Mouse (Mus musculus) brown adipose tissue, adult 24 weeks (tissue): Measurements from ENCODE around the gene Tmem104. TPM values are rescaled to one million over a fixed set of nuclear protein-coding genes. Genes with fewer than 3 reads are reported as not detected.

Experiments
- H3K27ac ChIP-seq: fragments of 200-500 bp; replicated peaks from 2 replicates; pipeline ENCODE4 v1.5.1; 2012; ENCODE audit warnings: low read depth, mild to moderate bottlenecking, low read length
- H3K4me1 ChIP-seq: fragments of 200-500 bp; 2 replicates; pipeline ENCODE4 v1.6.1; 2012; ENCODE audit warnings: low read length, mixed read lengths; ENCODE audit not compliant: control insufficient read depth, insufficient read depth, insufficient read length
- H3K4me3 ChIP-seq: fragments of 200-500 bp; 2 replicates; pipeline ENCODE4 v1.5.1; 2012; ENCODE audit warnings: low read depth, mild to moderate bottlenecking, low read length, moderate library complexity; ENCODE audit not compliant: insufficient read depth
- polyA plus RNA-seq: library from polyadenylated mRNA; stranded (reverse); fragments of >200 nt; gene quantifications from 2 replicates; pipeline ENCODE4 v1.2.4, GENCODE M21; 2012; ENCODE audit not compliant: missing spikeins, insufficient read depth, insufficient read length

Tmem104 gene
- polyA plus RNA-seq, 1 experiment = 8.5 TPM

DNA sequence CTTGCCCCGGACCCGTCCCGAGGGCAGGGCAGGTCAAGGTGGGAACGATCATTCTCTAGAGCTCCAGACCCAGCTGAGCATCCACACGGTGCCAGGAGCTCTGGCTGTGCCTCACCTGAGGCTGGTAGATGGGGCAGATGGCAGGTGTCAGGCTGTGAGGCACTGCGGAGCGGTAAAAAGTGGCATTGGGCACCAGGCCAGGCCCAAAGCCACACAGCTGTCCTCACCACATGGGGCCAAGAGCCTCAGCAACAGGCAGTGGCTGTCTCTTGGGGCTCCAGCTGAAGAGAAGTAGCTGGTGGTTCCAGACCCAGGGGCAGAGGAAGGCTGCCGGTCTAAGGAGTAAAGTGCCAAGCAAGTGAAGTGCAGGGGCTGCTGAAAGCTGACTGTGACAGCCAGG is 59.1 kb downstream of the Tmem104 start:
- Histone ChIP-seq H3K27ac (no peak overlapping the region), H3K4me3 (no peak overlapping the region), H3K4me1 (no peaks in the 10 kb centered on the region)

DNA sequence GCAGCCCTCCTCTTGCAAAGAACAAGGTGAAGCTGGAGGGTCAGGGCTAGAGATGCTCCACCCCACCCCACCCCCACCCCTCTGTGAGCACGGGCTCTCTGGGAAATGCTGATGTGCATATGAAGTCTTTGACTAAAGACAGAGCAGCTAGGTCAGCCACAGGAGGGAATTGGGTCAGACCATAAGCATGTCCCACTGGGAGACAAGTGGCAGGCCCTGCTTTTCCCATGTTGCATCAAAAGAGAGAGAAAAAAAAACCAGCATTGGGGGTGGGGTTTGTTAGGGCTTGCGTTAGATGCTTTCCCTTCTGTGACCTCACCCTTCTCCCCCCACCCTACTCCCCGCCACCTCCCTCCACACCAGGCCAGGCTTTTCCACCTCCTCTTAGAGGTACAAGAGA is 60.0 kb downstream of the Tmem104 start:
- Histone ChIP-seq H3K27ac (no peak overlapping the region), H3K4me1 (no peaks in the 10 kb centered on the region), H3K4me3 (no peak overlapping the region)

GRCm38 (mm10) chr11:115247945-115248344 is 60.7 kb downstream of the Tmem104 start:
- H3K4me1 ChIP-seq = no peaks in the 10 kb centered on the region
- no peak overlapping the region for H3K4me3 ChIP-seq
- H3K27ac ChIP-seq = no peak overlapping the region

GRCm38 (mm10) chr11:115249721-115250404 is 62.6 kb downstream of the Tmem104 start:
- H3K4me1 ChIP-seq = no peaks in the 10 kb centered on the region
- H3K27ac ChIP-seq = no peak overlapping the region
- no peak overlapping the region for H3K4me3 ChIP-seq

GRCm38 (mm10) chr11:115250405-115251090 is 63.3 kb downstream of the Tmem104 start:
- no peak overlapping the region for H3K4me3 ChIP-seq
- H3K27ac ChIP-seq = no peak overlapping the region

DNA sequence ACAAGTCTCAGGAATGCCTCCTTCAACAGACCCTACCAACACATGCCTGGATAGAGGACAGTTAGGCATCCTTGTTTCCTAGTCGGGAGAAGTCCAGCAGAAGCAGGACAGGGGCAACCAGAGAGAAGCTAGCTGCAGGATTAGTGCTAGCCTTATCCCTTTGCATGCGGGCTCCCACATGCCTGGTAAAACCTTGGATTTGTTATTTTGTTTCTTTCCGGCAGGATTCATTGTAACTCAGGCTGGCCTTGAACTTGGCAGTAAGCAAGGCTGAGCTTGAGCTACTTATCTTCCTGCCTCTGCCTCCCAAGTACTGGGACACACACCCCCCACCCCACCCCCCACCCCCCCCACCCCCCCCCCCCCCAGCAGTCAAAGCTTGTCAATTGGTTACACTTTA is 64.0 kb downstream of the Tmem104 start:
- Histone ChIP-seq H3K4me1 (no peaks in the 10 kb centered on the region), H3K4me3 (no peak overlapping the region), H3K27ac (no peak overlapping the region)

More at GRCm38 (mm10) chr11:115250405-115251090, 63.3 kb downstream of the Tmem104 start:
- no peaks in the 10 kb centered on the region for H3K4me1 ChIP-seq

DNA sequence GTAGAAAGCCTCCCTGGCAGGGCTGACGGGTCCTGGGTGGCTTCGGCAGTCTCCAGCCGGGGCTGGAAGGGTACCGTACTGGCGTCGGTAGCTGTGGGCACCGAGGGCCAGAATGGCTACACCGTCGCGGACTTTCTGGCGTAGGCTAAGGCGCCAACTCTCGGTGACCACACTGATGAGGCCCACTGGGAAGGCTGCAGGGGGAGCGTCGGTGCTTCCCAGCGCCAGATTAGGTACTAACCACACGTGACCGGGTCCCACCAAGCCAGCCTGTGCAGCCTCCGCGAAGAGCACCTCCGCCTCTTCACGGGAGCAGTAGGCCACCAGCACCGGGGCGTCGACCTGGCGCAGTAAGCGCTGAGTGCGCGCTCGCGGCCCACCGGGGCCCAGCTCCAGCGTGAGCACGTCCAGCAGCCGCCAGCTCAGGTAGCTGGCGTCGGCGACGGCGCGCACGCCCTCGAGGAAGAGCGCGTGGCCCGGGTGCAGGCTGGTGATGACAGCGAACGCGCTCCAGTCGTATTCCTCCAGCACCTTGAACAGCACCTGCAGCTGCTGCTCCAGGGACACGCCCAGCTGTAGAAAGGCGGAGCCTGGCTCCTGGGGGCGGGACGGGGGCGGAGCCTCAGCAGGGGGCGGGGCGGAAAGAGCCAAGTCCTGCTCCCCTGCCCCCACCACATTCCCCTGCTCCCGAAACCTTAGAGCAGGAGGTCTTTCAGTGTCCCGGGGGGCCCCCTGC is 70.7 kb downstream of the Tmem104 start:
- Histone ChIP-seq H3K4me1 (no peaks in the 10 kb centered on the region; the same call in 1 of the 2 replicates), H3K4me3 (no peak overlapping the region), H3K27ac (no peak overlapping the region)

DNA sequence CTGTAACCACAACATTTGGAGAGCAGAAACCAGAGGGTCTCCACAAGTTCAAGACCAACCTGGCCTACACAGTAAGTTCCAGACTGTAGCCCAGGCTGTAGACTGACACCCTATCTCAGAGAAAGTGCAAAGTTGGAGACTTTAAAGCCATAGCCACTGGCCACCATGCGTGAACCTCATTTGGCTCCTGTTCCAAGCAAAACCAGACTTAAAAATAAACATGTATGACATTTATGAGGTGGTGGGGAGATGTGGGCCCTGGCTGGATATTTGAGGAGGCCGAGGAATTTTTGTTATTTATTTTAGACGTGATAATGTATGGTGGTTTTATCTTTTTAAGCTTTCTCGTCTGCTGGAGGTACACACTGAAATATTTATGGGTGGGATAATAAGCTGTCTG is 71.8 kb downstream of the Tmem104 start:
- H3K27ac ChIP-seq = no peak overlapping the region
- H3K4me1 ChIP-seq = no peaks in the 10 kb centered on the region; the same call in 1 of the 2 replicates
- no peak overlapping the region for H3K4me3 ChIP-seq

GRCm38 (mm10) chr11:115262954-115263353 is 75.7 kb downstream of the Tmem104 start:
- Histone ChIP-seq H3K4me1 (no peaks in the 10 kb centered on the region; the same call in 1 of the 2 replicates), H3K4me3 (no peak overlapping the region), H3K27ac (no peak overlapping the region)

DNA sequence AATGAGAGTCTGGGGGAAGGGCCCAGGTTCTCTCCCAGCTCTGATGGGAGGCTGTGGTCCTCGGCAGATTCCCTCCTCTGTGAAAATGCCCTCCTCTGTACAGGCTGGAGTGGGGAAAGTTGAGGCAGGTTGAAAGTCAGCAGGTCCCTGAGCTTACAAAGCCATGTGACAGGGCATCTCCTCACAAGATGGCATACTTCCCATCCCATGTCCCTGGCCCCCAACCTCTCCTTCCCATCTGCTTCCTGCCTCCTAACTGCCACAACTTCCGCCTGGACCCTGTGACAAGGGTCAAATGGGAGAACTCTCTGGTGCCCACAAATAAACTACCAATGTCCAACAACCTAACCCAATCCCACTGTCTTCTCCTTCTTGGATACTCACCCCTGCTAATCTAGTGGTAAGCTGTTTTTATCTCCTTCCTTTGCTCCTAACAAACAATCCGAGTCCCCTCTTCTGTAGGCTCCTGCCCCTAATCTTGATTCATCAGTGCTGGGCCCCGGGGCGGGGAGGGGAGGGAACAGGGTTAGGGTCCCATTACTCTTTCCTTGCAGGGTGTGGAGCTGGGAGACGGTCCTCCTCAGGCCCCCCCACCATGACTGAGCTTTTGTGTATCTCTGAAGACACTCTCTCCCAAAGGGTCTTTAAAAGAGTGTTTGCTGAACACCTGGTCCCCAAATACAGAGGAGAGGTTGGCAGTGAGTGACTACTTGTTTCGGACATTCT is 77.0 kb downstream of the Tmem104 start:
- H3K27ac ChIP-seq = no peak overlapping the region

DNA sequence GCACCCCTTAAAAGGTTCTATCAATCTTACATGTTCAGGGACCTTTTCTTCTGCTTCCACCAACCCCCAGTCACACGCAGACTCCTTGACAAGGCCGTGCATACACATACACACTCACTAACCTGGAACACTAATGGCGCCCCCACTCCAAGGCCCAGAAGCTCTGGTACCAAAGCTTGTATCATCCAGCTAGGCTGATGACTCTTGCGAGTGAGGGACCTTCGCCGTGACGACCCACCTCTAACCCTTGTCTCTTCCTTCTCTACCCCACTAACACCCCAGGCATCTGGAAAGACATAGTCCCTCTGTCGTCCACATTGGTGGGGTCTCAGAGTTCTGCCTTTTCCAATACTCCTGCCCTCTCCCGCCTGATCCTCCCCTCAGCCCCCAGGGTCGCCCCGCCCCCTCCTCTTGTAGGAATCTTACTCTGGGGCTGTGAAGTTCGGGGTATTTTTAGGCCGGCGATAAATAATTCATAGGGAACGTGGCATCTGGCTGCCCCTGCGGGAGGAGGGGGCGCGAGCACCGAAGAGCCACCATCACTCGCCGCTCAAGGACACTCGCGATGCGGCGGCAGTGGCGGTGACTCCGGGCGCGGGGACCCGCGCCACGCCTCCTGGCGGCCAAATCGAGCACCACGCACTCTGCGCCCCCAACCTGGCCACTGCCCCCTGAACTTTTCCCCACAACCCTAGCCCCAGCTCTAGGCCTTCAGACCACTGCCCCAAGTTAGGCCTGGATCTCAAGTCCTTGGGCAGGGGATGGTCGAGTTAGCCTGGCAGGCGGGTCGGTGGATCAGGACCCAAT is 77.8 kb downstream of the Tmem104 start:
- Histone ChIP-seq H3K4me3 (no peak overlapping the region), H3K27ac (no peak overlapping the region), H3K4me1 (no peaks in the 10 kb centered on the region)

More for the DNA sequence above, 77.0 kb downstream of the Tmem104 start:
- H3K4me3 ChIP-seq = no peak overlapping the region
- no peaks in the 10 kb centered on the region for H3K4me1 ChIP-seq

- H3K4me1 ChIP-seq = no peaks in the 10 kb centered on the region
- no peak overlapping the region for H3K27ac ChIP-seq
- H3K4me3 ChIP-seq = no peak overlapping the region
These were observed 78.6 kb downstream of the Tmem104 start for GRCm38 (mm10) chr11:115265771-115266399.

- Histone ChIP-seq H3K4me3 (no peak overlapping the region), H3K27ac (no peak overlapping the region), H3K4me1 (no peaks in the 10 kb centered on the region)
These were observed 79.1 kb downstream of the Tmem104 start for GRCm38 (mm10) chr11:115266400-115266778.
